Mouse (Mus musculus): ENCODE results near the gene Itgb6.

DNA sequence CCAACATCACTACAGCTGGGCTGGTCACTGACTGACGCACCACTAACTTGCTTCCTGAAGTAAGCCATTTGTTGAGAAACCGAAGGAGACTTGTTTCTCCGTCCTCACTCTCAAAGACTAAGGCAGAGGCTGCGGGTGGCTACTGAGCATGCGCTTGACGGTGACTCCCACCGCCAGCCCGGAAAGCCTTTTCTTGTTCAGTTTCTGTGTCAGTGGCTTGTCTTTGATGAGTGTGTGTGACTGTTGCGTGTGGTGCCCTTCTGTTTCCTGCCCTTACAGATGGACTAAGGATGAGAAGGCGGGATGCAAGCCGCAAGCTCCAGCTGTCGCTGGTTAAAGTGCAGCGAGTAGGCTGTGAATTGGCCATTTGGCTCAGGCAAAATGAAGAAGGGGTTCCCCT lies 5.1 kb downstream of the Itgb6 start:
- TF ChIP-seq CTCF (IDR thresholded peaks at IDR 0.05; ENCODE audit: insufficient read depth, low read depth, low read length) (no peak), POLR2A (IDR thresholded peaks at IDR 0.05; ENCODE audit: insufficient read depth, low read depth, low read length) (no peak)

All from olfactory bulb, adult 2 months (tissue).